Mouse (Mus musculus): ENCODE measurements at regions not wholly inside any gene's neighbourhood (a gene's known extent, or its start where the extent isn't known, plus 50 kb on each side); places are given as distances from the start of the nearest gene placed in this dataset.

DNA sequence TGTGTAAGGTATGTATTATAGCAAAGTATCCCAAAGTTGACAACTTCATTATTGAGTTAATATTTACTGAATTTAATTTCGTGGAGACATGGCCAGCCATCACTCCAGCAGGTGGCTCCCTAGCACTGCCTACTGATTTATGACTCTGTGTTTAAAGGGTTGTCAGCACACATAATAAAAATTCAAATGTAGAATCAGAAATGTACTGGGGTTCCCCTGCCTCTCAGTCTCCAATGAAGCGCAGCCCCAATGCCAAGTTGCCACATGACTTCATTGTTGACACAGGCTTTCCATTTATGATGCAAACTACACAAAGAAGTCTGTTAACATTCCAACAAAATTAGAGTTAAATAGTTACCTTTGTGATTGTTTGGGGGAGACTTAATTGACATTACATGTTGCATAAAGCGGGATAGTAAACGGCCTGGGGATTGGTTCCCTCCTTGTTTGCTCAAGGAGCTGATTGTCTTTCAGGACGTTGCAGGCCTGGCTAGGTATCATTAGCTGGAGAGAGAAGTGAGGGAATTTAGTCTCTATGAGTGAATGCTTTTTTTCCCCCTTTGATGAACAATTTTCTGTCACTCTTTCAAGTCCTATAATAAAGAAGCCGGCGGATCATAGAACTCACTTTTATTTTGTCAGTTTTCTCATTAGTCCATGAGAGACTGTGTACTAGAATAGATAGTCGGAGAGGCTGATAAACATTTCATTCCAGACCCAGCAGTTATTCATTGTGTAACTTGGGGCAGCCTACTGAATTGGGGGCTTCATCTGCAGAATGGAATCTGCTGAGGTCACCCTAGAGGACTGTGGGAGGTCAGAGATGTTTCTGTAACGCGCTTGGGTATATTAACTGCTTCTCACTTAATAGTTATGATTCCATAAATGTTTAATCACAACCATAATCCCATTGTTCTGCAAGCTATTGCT is 287.9 kb downstream of the Kif2b start:
- TF ChIP-seq CTCF (IDR thresholded peaks at IDR 0.05; ENCODE audit: insufficient read depth, low read length) (peak; percentile 47; the same call in 1 of the 2 replicates), POLR2A (IDR thresholded peaks at IDR 0.05; ENCODE audit: borderline replicate concordance, extremely low read depth, low read depth, low read length) (no peak)
